Mouse (Mus musculus): ENCODE results near the gene Pcnp.
A peak's percentile ranks its signal among the peaks of the same experiment; 100 is the strongest.

Pcnp gene

DNA sequence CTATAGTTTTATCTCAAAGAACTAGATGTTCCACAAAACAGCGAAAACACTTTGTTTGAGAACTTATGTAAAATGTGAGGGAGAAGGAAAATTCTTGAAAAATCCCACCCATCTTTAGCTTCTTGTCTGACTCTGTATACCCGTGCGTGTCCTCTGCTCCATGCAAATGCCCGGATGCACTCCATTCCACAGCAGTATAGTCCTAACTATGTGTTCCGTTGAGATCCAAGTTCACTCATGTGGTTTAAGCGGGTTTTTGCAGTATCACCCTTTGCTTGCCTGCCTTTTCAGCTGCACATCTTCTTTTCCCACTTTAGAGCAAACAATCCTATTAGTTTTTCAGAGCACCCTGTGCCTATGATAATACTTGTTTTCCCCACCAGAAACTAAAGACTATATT lies 7.0 kb upstream of the Pcnp start:
- no peak for DNase-seq (ENCODE audit: low spot score)

DNA sequence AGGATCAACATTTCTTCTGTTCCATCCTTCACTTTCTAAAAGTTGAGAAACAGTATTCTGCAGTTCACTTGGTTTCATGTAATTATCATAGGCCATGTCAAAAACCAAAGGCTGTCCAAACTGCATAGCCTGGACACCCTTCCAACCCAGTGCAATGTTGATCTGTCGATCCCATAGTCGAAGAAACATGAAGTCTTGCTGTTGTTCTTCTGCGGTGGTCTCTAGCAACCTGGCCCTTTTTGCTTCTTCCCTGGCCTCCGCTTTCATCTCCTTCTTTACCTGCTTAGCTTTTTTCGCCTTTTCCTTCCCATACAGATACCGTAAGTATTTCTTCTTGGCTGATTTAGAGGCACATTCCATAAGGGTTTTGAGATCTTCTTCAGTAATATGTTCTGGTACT lies 5.0 kb upstream of the Pcnp start:
- DNase-seq (ENCODE audit: low spot score): no peak

DNA sequence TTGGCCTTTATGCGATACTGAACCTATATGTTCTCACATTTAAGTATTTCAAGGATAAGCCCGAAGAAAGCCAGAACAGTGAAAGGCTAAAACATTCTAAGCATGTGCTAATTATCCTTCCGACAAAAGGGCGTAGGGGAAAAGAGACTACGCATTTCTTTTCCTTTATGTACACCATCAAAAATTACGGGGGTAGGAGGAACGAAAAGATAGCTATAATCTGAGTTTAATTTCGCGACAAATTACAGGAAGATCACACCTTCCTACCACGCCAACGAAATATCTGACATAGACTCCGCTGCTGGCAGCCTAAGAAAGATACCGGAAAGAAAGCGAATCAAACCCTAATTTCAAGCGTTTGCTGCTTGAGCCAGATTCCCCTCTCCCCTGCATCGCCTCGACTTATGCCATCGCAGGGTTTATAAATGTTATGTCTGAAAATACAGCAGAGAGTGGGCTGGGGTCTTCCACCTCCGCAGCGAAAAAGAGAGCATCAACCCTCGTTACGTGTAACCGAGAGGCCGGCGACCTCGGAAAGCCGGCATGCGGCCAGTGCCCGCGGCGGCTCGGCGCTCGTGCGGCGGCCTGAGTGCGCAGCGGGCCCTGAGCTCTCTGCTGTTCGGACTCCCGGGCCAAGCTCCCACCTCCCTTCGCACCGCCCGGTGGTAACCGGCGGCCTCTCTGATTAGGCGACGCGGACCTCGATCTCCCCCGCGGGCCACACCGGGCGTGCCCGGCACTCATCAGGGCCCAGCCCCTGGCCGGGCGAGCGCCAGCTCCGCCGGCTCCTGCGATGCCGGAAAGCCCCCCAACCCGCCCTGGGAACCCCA lies 602 bp downstream of the Pcnp start:
- peak; percentile 82 for DNase-seq (ENCODE audit: low spot score)

DNA sequence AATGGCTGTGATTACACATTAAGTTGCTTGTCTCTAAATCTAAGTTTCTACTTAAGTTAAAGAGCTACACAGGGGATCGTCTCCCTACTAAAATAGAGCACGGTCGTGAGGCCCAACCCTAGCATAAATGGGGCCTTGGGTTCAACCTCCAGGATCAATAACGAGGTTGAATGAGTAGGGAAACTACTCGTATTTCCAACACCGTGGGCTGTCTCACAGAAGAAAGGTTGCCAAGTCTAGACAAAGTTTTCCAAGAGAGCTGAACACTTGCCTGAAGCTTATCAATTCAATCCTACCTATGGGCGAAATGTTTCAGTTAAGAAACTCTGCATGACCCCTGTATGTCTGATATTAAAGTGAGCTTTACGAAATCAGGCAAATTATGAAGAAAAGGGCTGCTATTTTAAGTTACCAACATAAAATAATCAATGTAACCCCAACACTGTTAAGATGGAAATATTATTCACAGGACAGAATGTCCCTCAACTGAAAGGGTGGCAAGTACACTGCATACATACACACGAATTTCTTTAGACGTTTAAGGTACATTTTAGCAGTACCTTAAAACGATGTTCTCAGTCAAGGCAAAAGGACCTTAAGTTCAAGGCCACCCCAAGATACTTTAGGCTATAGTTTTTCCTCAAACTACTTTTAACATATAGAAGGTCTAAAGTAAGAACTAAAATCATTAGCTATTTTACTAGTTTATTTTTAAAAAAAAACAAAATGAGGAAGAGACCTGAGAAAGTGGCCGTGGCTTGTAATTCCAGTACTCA lies 1.5 kb downstream of the Pcnp start:
- no peak for DNase-seq (ENCODE audit: low spot score)

DNA sequence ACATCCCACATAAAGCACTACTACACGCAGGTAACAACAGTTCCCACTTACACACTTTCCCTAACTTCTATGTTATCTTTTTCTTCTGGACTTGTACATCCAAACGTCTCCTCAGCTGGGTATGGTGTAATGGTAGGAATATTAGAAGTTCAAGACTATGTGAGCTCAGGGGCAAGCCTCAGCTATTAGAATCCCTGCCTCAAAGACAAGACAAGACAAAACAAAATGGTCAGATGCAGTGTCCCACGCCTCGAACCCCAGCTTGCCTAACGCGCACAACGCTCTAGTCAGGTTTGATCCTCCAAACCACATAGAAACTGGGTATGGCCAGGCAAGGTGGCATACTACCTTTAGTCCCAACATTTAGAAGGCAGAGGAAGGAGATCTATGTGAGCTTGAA lies 9.9 kb downstream of the Pcnp start:
- DNase-seq (ENCODE audit: low spot score): no peak

DNA sequence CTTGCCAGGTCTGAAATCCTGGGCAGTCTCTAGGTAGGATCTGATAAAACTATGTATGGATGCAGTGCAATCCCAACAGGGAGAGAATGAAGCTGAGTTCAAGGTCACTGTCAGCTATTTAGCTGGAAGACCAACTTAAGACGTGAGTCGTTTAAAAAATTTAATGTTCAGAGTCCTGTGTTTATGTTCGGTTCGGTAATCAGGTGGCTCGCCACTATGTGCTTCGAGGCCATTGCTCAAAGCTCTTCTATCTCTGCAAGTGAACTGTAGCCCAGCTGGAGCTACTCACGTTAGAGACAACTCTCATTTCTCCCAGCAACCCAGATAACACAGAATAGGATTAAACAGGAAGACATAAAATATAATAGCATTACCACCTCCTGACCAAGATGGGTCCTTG lies 15.5 kb downstream of the Pcnp start:
- DNase-seq (ENCODE audit: low spot score): no peak

DNA sequence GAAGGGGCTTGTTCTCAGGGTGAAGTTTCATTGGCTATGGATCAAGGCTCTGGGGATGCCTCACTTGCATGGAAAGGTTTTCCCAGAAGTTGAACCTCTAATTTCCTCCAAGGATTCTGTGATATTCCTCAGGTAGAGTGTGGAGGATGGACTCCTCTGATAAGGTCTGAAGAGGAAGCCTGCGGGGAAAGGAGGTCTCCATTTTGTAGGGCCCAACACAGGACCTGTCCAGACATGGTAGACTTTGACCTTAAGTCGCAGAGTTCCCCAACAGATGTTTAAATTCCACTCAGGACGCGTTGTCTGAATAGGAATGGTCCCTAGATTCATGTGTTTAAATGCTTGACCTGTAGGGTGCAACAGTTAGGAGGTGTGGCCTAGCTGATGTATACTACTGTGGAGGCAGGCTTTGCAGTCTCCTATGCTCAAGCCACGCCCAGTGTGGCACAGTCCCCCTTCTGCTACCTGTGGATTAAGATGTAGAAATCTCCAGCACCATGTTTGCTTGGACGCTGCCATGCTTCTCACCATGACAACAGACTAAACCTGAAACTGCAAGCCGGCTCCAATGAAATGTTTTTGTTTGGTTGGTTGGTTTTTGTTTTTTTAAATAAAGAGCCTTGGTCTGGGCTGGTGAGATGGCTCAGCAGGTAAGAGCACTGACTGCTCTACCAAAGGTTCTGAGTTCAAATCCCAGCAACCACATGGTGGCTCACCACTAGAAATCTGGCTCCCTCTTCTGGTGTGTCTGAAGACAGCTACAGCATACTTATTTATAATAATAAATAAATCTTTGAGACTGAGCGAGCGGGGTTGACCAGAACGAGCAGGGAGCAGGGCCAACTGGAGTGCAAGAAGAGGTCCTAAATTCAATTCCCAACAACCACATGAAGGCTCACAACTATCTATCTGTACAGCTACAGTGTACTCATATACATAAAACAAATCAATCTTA lies 16.5 kb downstream of the Pcnp start:
- no peak for DNase-seq (ENCODE audit: low spot score)

DNA sequence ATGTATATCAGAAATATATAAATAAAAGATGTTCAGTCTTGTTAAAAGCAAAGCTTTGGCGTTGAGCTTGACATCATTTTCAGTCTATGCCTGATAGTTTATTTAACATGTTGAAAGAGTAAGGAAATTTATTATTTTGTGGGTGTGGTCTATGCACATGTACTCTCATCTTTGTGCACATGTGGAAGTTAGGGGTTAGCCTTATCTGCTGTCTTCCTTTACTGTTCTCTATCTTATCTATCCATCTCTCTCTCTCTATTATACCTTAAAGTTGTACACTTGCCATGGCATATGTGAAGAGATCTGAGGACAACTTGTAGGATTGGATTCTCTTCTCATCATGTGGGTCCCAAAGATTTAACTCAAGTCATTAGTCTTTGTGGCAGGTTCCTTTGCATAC lies 20.7 kb downstream of the Pcnp start:
- DNase-seq (ENCODE audit: low spot score): no peak

DNA sequence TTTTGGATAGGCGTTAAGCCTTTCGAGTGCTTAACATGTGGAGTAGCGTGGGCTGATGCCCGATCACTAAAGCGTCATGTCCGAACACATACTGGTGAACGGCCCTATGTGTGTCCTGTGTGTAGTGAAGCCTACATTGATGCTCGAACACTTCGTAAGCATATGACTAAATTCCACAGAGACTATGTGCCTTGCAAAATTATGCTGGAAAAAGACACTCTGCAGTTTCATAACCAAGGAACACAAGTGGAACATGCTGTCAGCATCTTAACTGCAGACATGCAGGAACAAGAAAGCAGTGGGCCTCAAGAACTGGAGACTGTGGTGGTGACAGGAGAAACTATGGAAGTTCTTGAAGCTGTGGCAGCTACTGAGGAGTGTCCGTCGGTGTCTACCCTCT lies 22.7 kb downstream of the Pcnp start:
- no peak for DNase-seq (ENCODE audit: low spot score)

DNA sequence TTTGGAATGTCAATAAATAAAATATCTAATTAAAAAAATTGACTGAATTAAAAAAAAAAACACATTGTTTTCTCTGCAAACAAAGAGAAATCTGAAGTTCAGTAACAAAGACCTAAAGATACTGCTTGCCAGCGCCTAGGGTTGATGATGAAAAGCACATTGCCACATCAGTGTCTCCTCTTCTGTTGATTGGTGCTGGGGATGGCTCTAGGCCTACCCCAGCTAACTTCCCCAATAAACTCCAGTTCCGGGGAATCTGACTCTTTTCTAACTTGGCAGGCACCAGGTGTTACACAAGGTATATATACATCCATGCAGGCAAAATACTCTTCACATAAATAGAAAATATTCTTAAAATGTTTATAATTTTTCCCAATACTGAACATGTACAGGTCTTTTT lies 35.3 kb downstream of the Pcnp start:
- no peak for DNase-seq (ENCODE audit: low spot score)

DNA sequence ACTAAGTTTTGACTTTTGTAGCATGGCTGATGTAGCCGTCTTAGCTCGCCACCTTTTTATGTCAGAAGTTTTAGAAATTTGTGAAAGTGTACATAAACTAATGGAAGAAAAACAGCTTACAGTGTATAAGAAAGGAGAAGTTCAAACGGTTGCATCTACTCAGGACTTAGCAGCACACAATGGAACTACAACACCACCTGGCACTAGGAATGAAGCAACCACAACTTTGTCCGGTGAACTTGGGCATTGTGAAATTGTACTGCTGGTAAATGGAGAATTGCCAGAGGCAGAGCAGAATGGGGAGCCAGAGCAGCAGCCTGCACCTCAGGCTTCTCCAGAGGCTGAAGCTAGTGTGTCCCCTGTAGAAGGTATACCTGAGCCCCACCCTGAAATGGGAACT lies 39.2 kb downstream of the Pcnp start:
- no peak for DNase-seq (ENCODE audit: low spot score)

DNA sequence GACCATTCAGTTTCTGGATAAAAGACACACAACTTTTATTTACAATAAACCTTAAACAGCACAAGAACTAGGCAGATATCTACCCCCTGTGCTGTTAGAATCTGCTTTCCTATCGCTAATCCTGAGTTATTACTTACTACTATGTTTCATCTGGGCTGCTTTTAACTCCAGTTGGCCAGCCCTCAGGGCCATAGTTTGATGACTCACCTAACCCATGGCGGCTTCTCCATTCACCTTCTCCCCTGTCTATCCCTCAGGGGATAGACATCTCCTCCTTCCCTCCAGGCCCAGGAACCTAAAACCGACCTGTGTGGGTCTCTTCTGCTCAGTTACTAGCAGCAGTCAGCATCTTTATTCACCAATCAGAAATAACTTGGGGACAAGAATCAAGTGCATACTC lies 43.5 kb downstream of the Pcnp start:
- no peak for DNase-seq (ENCODE audit: low spot score)

DNA sequence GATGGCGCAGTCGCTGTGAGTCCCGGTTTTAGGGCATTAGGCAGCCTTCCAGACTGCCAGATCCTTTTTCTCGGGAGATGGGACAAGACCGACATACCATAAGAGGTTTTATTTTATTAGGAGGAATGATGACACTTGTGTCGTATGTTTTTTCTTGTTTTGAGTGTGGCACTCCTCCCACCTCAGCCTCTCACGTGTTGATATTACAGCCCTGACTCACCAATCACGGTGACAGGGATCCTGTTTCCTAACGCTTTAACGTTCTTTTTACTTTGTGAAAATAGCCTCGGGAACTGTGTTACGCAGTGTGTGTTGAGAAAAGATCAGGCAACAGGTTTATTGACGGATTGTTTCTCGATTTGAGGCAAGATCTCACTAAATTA lies 54.6 kb downstream of the Pcnp start:
- DNase-seq (ENCODE audit: low spot score): peak; percentile 21

DNA sequence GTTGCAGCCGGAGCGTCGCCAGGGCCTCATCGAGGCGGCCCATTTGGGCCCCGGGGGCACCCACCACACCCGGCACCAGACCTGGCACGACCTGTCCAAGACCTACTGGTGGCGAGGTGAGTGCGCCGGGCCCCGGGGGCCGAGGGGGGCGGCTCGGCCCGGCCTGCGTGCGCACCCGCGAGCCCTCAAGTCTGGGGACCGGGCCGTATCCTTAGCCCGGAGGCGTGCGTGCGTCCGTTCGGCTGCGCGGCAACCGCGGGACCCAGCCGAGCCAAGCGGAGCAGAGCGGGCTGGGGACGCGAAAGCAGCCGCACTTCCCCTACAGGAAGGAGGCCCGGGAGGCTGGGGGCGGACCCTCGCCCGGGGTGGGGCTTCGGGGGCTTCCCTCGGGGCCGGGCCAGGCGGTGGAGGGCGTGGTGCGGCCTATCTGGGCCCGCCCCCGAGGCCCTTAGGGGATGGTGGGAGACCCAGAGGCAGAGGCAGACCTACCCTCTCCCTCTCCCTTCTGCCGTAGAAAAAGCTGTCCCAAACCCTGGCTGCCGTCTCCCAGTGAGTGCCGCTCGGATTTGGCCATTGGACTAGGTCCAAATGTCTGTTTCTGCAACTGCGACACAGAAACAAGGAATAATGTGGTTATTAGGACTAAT lies 55.2 kb downstream of the Pcnp start:
- peak; percentile 90 for DNase-seq (ENCODE audit: low spot score)

DNA sequence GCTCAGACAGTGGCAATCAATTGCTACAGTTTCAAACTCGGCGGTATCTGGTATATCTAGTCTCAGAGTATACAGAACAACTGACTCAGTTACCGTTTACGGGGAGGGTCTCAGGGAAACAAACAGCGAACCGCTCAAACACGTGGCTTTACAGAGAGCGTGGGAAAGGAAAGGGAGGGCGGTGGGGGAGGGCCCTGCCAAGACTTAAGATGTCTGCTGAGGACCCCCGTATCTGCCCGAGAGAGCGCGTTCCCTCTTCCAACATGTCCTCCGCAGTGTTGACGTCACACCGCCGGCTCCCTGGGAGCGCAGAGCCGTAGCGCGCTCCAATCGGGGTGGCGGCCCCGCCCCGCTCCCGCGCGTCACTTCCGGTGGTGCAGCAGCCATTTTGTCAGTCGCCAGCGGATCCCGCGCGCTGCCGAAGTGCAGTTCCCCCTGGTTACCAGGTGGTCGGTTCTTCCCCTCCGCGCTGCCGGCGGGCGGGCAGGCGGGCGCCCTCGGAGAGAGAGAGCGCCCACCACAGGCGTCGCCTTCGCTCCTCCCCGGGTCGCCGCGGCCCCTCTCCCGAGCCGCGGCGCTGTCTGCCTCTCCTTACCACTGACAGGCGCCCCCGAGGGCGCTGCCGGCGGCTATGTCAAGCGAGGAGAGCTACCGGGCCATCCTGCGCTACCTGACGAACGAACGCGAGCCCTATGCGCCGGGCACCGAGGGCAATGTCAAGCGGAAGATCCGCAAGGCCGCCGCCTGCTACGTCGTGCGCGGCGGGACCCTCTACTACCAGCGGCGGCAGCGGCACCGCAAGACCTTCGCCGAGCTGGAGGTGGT lies 55.9 kb downstream of the Pcnp start, which contains the start of gene Zbtb11:
Gene Zbtb11 (plus strand): TSS at position 453 of the 825 bp plus-strand sequence.
- DNase-seq (ENCODE audit: low spot score): peak; percentile 98

DNA sequence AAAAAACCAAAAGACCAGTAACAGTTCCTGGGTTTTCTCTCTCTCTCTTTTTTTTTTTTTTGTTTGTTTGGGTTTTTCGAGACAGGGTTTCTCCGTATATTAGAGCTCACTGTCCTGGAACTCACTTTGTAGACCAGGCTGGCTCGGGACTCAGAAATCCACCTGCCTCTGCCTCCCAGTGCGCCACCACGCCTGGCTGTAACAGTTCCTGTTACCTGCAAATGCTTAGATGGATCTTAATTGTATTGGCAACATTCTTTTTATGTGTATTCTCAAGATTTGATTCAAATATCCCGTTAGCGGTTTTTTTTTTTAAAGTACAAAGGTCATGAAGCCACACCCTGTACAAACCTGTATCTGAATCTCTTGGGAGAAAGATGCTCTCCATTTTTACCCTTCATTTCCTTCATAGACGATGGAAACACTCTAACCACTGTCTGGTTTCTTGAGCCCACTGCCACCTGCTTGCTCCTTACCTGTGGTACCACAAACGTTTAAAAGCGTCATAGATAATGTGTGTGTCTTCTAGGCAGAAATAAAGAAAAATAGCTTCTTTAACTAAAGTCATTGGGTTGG lies 56.8 kb downstream of the Pcnp start:
- DNase-seq (ENCODE audit: low spot score): peak; percentile 13

DNA sequence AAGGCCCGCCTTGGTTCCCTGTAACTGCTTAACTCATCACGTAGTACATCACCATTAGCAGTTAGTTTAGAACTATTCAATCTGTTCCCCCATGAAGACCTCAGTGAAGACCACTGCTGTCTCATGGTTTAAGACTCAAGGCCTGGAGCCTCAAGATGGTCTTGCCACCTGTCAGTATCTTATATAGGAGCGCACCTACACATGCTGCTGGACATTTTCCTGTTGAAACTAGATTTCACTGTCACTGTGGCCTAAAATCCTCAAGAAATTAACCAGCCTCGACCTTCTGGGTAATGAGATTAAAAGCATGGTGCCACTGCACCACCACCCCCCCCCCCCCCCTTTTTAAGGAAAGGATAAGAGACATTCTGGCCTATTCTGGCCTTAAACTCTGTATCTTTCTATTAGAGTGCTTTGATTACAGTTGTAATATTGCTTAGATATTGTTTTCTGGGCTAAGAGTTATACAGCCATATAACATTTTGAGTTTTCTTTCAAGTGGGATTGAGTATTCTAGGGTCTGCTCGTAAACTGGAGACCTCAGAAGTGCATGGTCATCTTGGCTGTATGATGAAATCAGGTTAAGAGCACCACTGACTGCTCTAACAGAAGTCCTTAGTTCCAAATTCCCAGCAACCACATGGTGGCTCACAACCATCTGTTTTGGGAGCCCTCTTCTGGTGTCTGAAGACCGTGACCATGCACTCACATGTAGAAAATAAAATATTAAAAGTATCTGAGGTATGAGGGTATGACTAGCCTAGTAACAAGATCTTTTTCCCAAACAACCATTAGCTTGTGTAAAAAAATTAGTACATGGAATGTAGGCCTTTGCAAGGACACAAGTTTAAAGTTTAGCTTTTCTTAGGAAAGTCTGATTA lies 57.6 kb downstream of the Pcnp start:
- no peak for DNase-seq (ENCODE audit: low spot score)

DNA sequence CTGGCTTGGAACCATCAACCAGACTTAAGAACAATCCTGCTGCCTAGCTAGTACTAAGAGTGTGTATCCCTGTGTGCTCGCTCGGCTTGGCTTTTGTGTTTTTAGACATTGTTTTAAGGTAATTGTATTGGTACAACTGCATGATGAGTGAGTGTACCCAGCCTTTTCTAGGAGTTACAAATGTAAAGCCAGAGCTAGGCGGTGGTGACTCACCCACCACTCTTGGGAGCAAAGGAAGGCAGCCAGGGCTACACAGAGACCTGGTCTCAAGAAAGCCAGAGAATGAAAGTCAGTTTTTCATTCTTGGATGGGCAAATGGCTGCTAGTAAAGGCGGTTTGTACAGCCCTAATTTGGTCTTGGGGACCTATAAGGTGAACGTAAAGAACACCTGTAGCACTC lies 59.1 kb downstream of the Pcnp start:
- no peak for DNase-seq (ENCODE audit: low spot score)

DNA sequence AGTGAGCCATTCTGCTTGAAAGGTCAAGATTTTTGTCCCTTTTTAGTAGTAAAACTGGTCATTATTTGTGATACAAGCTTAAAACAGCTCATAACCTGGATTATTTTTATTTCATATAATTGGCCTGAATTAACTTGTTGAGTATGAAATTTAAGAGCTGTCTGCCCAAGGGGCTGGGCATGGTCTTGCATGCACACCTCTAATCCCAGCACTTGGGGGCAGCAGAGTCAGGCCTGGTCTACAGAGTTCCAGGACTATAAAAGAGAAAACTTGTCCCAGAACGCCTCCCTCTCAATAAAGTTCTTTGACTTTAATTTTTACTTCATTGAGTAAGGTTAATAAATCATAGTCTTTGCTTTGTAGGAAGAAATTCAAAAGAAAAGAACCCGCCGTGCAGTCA lies 60.4 kb downstream of the Pcnp start:
- no peak for DNase-seq (ENCODE audit: low spot score)

DNA sequence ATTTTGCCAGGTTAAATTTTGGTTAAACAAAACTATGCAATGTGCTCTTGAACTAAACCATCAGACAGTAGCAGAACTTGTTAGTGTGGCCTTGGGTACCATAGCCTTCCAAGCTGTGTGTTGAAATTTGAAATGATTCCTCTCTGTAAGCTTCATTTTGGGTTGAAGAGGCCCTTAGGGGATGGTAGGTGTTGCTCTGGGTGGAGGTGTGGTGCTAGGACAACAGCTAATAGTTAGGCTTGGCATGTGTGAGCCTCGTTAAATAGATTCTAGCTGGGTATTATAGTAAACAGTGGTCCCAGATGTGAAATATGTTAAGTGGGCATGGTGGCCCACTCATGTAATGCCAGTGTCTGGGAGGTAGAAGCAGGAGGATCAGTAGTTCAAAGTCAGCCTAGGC lies 62.3 kb downstream of the Pcnp start:
- no peak for DNase-seq (ENCODE audit: low spot score)
